Mouse (Mus musculus) E14TG2a.4 (cell line): Measurements from ENCODE around the gene Prkca.

Source experiments
- H3K27me3 ChIP-seq: 2 replicates; pipeline ENCODE4 v1.6.1; 2014; ENCODE audit warnings: low read length, control low read depth; ENCODE audit not compliant: insufficient read depth
- H3K36me3 ChIP-seq: 2 replicates; pipeline ENCODE4 v1.6.1; 2014; ENCODE audit warnings: low read length, control low read depth; ENCODE audit not compliant: insufficient read depth
- H3K4me1 ChIP-seq: replicated peaks from 2 replicates; pipeline ENCODE4 v1.6.1; 2014; ENCODE audit warnings: low read depth, low read length, control low read depth
- H3K4me3 ChIP-seq: replicated peaks from 2 replicates; pipeline ENCODE4 v1.5.1; 2014; ENCODE audit warnings: mild to moderate bottlenecking, low read length
- H3K9me3 ChIP-seq: 2 replicates; pipeline ENCODE4 v1.6.1; 2014; ENCODE audit warnings: low read length, control low read depth
- CTCF ChIP-seq: conservative IDR thresholded peaks from 2 replicates; pipeline ENCODE4 v1.5.1; 2014; ENCODE audit warnings: low read length
- NANOG ChIP-seq: IDR thresholded peaks from 2 replicates; pipeline ENCODE4 v1.6.1; 2014; ENCODE audit warnings: borderline replicate concordance, low read length, mixed read lengths
- POU5F1 ChIP-seq: IDR thresholded peaks from 2 replicates; pipeline ENCODE4 v1.6.1; 2014; ENCODE audit warnings: low read length, borderline replicate concordance

Prkca gene

DNA sequence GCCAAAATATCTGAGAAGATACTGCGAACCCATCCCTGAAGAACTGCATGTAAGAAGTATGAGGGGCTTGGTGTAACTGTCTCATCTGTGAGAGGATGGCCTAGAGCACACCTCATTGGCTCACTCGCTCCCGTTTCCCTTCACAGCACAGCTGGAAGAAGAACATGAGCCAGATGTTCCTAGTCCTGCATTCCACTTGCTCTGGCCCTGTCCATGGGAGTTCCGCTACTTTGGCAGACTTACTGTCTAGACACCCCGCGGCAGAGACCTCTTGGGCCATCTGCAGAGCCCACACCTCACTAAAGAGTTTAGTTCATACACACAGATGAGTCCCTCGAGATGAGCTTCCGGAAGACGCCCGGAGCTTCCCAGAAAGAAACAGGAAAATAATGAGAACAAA lies 43.8 kb downstream of the Prkca start:
- TF ChIP-seq POU5F1 (no peak), NANOG (no peak), CTCF (no peak)
- no peaks in the 10 kb centered on the region for H3K4me1 ChIP-seq
- H3K9me3 ChIP-seq = no peaks in the 10 kb centered on the region
- no peaks in the 10 kb centered on the region for H3K36me3 ChIP-seq
- H3K4me3 ChIP-seq = no peak overlapping the region
- peaks cover 3% of the 10 kb centered on the region; the same call in 1 of the 2 replicates for H3K27me3 ChIP-seq

- no peak for TF ChIP-seq POU5F1
- TF ChIP-seq CTCF = no peak
- no peak for TF ChIP-seq NANOG
- peaks cover 3% of the 10 kb centered on the region; the same call in 1 of the 2 replicates for H3K27me3 ChIP-seq
- H3K9me3 ChIP-seq = no peaks in the 10 kb centered on the region
- no peak overlapping the region for H3K4me3 ChIP-seq
- H3K36me3 ChIP-seq = no peaks in the 10 kb centered on the region
- no peaks in the 10 kb centered on the region for H3K4me1 ChIP-seq
These were observed 45.8 kb downstream of the Prkca start for GRCm38 (mm10) chr11:108297956-108298355.

DNA sequence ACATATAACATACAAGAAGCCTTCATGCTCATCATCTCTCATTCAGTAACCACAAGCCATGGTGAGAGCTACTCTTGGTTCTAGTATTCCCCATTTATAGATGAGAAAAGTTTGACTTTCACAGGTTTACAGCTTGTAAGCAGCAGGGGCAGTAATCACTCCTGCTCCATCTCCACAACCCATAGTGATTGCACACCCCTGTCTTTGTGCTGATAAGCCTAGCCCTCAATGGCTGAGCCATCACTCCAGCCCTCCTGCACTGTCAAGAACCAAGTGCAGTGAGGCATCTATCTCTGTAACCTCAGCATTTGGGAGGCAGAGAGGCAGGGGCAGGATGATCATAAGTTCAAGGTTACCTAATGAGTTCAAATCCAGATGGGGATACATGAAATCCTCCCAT lies 48.4 kb downstream of the Prkca start:
- Histone ChIP-seq H3K4me1 (no peaks in the 10 kb centered on the region), H3K27me3 (peaks cover 8% of the 10 kb centered on the region; the same call in 1 of the 2 replicates), H3K4me3 (no peak overlapping the region), H3K9me3 (no peaks in the 10 kb centered on the region), H3K36me3 (no peaks in the 10 kb centered on the region)
- no peak for TF ChIP-seq NANOG
- no peak for TF ChIP-seq CTCF
- no peak for TF ChIP-seq POU5F1

- no peak overlapping the region for H3K4me3 ChIP-seq
- H3K27me3 ChIP-seq = peaks cover 6% of the 10 kb centered on the region; the same call in 1 of the 2 replicates
- no peaks in the 10 kb centered on the region for H3K9me3 ChIP-seq
- H3K36me3 ChIP-seq = no peaks in the 10 kb centered on the region
- no peaks in the 10 kb centered on the region for H3K4me1 ChIP-seq
- TF ChIP-seq CTCF = no peak
- TF ChIP-seq POU5F1 = no peak
- no peak for TF ChIP-seq NANOG
These were observed 49.4 kb downstream of the Prkca start for GRCm38 (mm10) chr11:108294305-108294813.

DNA sequence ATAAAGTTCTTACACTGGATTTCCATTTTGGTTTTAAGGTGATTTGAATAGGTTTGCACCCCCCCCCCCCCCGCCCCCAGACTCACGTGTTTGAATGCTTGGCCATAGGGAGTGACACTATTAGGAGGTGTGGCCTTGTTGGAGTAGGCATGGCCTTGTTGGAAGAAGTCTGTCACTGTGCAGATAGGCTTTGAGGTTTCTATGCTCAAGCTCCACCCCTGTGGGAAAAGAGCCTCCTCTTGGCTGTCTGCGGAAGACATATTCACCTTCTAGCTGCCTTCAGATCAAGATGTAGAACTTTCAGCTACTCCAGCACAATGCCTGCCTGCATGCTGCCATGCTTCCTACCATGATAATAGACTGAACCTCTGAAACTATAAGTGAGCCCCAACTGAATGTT lies 49.9 kb downstream of the Prkca start:
- Histone ChIP-seq H3K36me3 (no peaks in the 10 kb centered on the region), H3K27me3 (peaks cover 6% of the 10 kb centered on the region; the same call in 1 of the 2 replicates), H3K9me3 (no peaks in the 10 kb centered on the region), H3K4me3 (no peak overlapping the region), H3K4me1 (no peaks in the 10 kb centered on the region)
- TF ChIP-seq CTCF (no peak), POU5F1 (no peak), NANOG (no peak)

- Histone ChIP-seq H3K36me3 (no peaks in the 10 kb centered on the region), H3K9me3 (no peaks in the 10 kb centered on the region), H3K27me3 (peaks cover 13% of the 10 kb centered on the region), H3K4me1 (no peaks in the 10 kb centered on the region), H3K4me3 (no peak overlapping the region)
- TF ChIP-seq NANOG (no peak), CTCF (no peak), POU5F1 (no peak)
These were observed 54.5 kb downstream of the Prkca start for GRCm38 (mm10) chr11:108289192-108289591.

GRCm38 (mm10) chr11:108287321-108287720 lies 56.4 kb downstream of the Prkca start:
- no peaks in the 10 kb centered on the region for H3K4me1 ChIP-seq
- TF ChIP-seq POU5F1 = no peak
- no peak for TF ChIP-seq NANOG
- TF ChIP-seq CTCF = no peak
- peaks cover 13% of the 10 kb centered on the region for H3K27me3 ChIP-seq
- no peaks in the 10 kb centered on the region for H3K36me3 ChIP-seq
- H3K9me3 ChIP-seq = no peaks in the 10 kb centered on the region
- H3K4me3 ChIP-seq = no peak overlapping the region

DNA sequence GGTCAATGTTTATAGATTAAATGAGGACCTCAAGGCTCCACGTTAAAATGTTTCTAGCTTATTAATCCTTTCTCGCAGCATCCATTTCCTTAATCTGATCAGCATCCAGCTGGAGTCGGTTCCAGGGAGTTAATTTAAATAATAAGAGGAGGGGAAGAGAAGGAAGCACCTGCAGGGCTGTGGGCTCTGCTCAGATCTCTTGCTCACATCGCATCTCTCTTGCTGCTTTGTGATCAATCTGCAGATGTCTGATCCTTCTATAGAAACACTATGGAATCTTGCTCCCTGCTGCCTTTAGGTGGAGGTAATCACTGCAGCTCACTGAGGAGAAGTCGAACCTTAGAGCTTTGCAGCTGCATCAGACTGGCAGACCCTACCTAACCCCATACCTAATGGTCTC lies 58.7 kb downstream of the Prkca start:
- H3K27me3 ChIP-seq = peaks cover 11% of the 10 kb centered on the region
- TF ChIP-seq CTCF (no peak), POU5F1 (no peak), NANOG (no peak)
- no peaks in the 10 kb centered on the region for H3K9me3 ChIP-seq
- no peaks in the 10 kb centered on the region for H3K4me1 ChIP-seq
- H3K36me3 ChIP-seq = no peaks in the 10 kb centered on the region
- H3K4me3 ChIP-seq = no peak overlapping the region

DNA sequence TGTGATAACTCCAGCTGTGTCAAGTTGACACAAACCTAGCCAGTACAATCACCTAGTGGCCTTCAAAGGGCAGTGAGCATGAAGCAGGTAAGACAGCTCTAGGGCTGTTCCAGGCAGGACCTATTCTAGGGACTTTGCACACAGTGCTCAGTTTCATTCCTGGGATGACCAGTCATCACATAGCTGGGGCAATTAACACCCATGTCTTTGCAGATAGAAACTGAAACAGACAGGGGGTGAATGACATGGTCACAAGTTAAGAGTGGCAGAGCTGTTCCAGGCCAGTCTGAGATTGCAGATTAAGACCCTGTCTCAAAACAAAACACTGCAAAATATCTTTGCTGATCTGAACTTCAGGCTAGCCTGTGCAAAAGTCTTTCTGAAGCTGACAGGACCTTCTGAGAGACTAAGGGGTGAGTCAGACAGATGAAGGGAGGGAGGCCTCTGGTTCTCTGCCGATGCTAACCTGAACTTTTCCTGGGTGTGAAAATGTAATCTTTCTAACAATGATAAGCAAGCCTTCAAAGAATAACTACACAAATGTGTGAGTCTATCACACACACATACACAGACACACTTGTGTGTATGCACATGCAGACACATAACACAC lies 60.8 kb downstream of the Prkca start:
- Histone ChIP-seq H3K27me3 (peaks cover 19% of the 10 kb centered on the region), H3K4me1 (no peaks in the 10 kb centered on the region), H3K36me3 (no peaks in the 10 kb centered on the region), H3K9me3 (no peaks in the 10 kb centered on the region), H3K4me3 (no peak overlapping the region)
- no peak for TF ChIP-seq CTCF
- no peak for TF ChIP-seq NANOG
- TF ChIP-seq POU5F1 = no peak
